Mouse (Mus musculus) gastrocnemius, adult 2 months (tissue): ENCODE measurements around the gene Atp1a3. TPM values are rescaled to one million over a fixed set of nuclear protein-coding genes. Genes with fewer than 3 reads are reported as not detected.
A peak's percentile ranks its signal among the peaks of the same experiment; 100 is the strongest.

Experiments
- DNase-seq: peaks from one replicate; pipeline ENCODE4 v3.0.0; 2022
- H3K27ac ChIP-seq: fragments of 200-600 bp; 2 replicates; pipeline ENCODE4 v1.8.1; 2022; ENCODE audit warnings: mild to moderate bottlenecking
- H3K4me3 ChIP-seq: fragments of 200-600 bp; 2 replicates; pipeline ENCODE4 v1.8.1; 2022; ENCODE audit warnings: mild to moderate bottlenecking, moderate library complexity
- CTCF ChIP-seq: fragments of 200-600 bp; IDR thresholded peaks from 2 replicates; pipeline ENCODE4 v1.8.1; 2022; ENCODE audit warnings: antibody characterized with exemption, mild to moderate bottlenecking, moderate library complexity
- intact Hi-C: fragments of 180-260 bp; cut with DNase I; formaldehyde crosslinking; loops from one replicate; pipeline ENCODE4 v1.15.1; 2025
- total RNA-seq, 2 experiments: library from RNA; stranded (reverse); gene quantifications; 2 replicates each; pipeline ENCODE4 v1.2.3; 2021

Gene Atp1a3
- total RNA-seq, 2 experiments from 2014 or later: not detected

DNA sequence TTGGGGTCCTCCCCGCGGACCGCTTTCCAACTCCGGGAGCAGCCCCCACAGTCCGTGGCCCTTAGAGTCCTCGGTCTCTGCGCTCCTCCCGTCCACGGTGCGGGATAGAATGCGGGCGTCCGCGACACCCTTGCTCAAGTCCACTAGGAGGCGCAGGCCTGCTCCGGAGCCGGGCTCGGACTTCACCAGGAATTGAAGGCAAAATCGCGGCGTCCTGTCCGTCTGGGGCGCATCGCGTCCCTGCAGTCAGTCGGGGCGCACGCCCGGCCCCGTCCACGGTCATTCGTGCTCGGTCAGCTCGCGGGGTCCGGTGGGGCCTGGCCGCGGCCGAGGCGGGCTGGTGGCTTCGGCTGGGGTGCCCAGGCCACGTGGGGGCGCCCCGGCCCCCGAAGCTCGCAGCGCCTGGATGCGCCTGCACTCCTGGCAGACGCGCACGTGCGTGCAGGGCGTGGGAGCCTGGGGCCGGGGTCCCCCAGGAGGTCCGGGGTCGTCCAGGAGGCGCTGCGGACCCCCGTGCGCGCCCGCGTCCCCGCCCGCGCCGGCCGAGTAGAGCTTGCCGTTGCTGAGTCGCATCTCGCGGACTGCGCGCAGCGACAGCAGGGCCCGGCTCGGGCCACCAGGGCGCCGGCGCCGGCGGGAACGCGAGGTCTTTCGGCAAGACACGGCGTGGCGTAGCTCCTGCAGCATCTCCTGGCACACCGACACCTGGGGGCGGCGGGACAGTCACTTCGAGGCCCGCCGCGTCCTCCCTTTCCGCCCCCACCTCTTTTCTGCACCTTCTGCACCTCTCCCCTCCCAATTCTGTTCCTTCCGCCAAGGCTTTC, 4.5 kb upstream of the Atp1a3 start:
- intact Hi-C loops: no loop called here

DNA sequence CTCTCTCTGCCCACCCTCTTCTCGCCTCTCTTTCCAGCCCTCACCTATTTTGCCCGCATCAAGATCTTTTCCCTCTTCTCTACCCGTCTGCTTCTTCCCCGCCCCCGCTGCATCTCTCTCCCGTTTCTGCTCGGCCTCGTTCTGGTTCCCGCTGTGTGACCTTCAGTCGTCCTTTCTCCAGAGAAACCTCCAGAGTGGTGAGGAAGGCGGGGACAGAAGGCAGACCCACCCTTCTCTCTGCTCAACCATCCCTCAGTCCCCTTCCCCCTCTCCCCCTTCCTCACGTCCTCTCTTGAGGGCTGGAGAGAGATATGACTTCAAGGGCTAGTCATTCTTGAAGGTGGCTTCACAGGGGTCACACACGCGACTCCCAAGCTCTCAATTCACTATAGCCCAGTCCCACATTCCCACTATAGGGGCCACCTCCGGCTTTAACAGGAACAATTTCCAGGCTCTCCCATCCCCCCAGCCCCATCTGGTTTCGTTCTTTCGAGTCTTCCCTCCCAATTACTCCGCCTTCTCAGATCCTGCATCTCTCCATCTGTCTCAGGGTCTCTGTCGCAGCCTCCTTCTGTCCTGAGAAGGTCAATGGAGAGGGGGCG, 3.4 kb upstream of the Atp1a3 start:
- intact Hi-C loops: no loop called here
- no peak overlapping the region for H3K4me3 ChIP-seq
- DNase-seq: no peak

More for the DNA sequence above, 4.5 kb upstream of the Atp1a3 start:
- Histone ChIP-seq H3K4me3 (peak overlapping the region; percentile 68), H3K27ac (no peak overlapping the region)
- DNase-seq: peak; percentile 34
- peak; percentile 64 for TF ChIP-seq CTCF

DNA sequence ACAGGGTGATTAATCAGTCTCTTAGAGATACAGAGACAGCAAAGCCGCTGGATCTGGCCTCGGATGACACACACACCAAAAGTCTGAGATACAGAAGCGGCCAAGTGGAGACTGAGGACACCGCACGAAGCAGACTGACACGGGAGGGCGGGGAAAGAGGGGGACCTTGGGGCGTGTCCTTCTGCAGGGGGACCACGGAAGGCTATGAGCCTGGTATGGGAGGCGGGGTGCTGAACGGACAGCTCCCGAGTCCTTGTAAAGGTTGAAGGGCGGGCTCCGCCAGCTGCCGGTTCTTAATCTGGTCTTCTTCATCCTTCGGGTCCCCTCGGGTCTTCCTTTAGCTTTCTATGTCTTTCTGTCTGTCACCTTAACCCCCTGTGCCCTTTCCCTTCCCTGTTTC, 2.9 kb upstream of the Atp1a3 start:
- intact Hi-C loops: no loop called here
- no peak overlapping the region for H3K4me3 ChIP-seq

More for the DNA sequence above, 3.4 kb upstream of the Atp1a3 start:
- no peak for TF ChIP-seq CTCF
- H3K27ac ChIP-seq: no peak overlapping the region

GRCm38 (mm10) chr7:25007609-25008374, 2.0 kb upstream of the Atp1a3 start:
- TF ChIP-seq CTCF: no peak
- Histone ChIP-seq H3K4me3 (no peak overlapping the region), H3K27ac (no peak overlapping the region)
- peak; percentile 10 for DNase-seq
- intact Hi-C loops: no loop called here

More for the DNA sequence above, 2.9 kb upstream of the Atp1a3 start:
- DNase-seq: peak; percentile 45
- no peak for TF ChIP-seq CTCF
- no peak overlapping the region for H3K27ac ChIP-seq

DNA sequence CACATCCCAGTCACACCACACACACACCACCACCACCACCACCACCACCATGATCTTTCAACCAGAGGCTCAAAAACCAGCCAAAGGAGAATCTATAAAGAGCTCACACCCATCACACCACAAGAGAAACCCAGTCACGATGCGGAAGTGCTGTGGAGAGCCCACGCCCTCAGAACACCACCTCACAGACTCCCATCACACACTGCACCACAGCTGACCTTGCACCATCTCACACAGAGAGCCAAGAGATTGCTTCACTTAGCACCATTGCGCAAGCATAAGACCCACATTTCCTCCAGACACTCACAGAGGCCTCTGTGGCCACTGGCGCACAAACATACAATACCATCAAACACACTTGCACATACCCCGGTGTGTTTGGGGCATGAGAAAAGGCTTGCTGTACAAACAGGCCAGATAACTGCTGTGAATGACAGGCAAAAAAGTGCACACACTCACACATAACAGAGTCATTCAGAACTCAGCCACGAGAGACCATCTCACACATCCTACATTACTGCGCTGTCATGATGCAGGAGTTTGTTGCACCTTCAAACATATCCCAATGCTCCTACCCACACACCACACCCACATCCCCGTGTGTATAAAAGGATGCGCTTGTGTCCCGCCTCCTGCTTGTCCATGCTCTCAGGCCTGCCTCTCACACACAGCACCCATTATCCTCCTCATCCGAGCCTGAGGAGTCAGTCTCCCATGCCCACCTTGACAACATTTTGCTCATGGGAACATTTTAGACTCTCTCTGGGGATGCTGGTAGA, 1.0 kb upstream of the Atp1a3 start:
- peak; percentile 30 for DNase-seq
- no peak overlapping the region for H3K4me3 ChIP-seq
- H3K27ac ChIP-seq: no peak overlapping the region
- intact Hi-C loops: no loop called here
- TF ChIP-seq CTCF: no peak

GRCm38 (mm10) chr7:25006171-25006570, 413 bp upstream of the Atp1a3 start:
- H3K4me3 ChIP-seq: no peak overlapping the region
- DNase-seq: peak; percentile 4
- no peak overlapping the region for H3K27ac ChIP-seq
- intact Hi-C loops: no loop called here
- no peak for TF ChIP-seq CTCF

- Histone ChIP-seq H3K4me3 (no peak overlapping the region), H3K27ac (no peak overlapping the region)
- no peak for DNase-seq
- no peak for TF ChIP-seq CTCF
- intact Hi-C loops: no loop called here
Observed at GRCm38 (mm10) chr7:25004806-25005205, 952 bp downstream of the Atp1a3 start.

- no peak overlapping the region for H3K27ac ChIP-seq
- H3K4me3 ChIP-seq: no peak overlapping the region
- no peak for TF ChIP-seq CTCF
- intact Hi-C loops: no loop called here
- DNase-seq: no peak
Observed at GRCm38 (mm10) chr7:25003820-25004388, 1.9 kb downstream of the Atp1a3 start.

DNA sequence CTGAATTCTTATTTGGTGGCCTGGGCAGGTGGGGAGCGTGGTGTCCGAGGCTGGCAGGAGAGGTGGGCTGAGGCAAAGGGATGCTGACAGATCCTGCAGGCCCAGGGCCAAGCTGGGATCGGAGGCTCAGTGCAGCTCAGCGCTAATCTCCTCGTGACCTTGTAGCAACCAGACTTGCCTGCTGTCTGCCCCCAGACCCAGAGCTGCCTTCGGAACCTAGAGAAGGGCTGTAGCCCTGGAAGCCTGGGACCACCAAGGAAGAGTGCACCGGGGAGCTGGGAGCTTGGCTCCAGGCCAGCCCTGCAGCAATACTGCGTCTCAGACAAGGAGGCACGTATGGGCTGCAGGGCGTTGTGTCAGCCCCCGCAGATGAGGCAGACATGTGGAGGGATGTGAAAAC, 2.5 kb downstream of the Atp1a3 start:
- TF ChIP-seq CTCF: no peak
- DNase-seq: no peak
- no peak overlapping the region for H3K27ac ChIP-seq
- no peak overlapping the region for H3K4me3 ChIP-seq
- intact Hi-C loops: no loop called here

DNA sequence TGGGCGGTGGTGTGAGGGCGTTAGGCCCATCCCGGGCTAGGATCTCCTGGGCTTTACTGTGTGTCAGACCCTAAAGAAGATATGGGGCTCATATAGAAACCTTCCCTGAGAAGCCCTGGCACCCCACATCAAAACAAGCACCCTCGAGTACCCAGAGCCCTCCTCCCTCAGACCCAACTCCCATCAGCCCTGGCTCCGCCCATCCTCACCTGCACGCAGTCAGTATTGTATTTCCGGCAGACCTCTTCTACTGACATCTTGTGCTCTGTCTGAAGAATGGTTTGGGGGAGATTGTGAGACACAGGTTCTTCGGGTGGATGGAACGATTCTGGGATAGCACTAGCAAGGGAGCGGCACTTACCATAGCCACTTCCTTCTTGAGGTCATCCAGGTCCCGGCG, 5.0 kb downstream of the Atp1a3 start:
- Histone ChIP-seq H3K4me3 (no peak overlapping the region), H3K27ac (no peak overlapping the region)
- no peak for DNase-seq
- no peak for TF ChIP-seq CTCF
- intact Hi-C loops: no loop called here

DNA sequence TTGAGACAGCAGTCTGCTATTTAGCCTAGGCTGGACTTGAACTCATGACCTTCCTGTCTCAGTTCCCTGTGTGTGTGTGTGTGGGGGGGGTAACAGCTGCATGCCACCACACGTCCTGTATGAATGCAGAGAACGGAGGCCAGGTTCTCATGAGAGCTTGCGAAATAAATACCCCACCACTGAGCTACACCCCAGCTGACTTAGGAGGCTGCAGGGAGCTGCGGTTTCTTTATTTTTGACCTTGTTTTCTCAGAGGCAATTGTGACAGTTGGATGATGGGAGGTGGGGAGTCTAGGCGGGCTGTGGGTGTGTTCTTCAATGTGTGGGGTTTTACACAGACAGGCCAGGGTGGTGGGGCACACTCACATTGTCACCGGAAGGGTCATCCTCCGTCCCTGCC, 5.5 kb downstream of the Atp1a3 start:
- TF ChIP-seq CTCF: no peak
- intact Hi-C loops: no loop called here
- no peak overlapping the region for H3K4me3 ChIP-seq
- no peak for DNase-seq
- no peak overlapping the region for H3K27ac ChIP-seq

DNA sequence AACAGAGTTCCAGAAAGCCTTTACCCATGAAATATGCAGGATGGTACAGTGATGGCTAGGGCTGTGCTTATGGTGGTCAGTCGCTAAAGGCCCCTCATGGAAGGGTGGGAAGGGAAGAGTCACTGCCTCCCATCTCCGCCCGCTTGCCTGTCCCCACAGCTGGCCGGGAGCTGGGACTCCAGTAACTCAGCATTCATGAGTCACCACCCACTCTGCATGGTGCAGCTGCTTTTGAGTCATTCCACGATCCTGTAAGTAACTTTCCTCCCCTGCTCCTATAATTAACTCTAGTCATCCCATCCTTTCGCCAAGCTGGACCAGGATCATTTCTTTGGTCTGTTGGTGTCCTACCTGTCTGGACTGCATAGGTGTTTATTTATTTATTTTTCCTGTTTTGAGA, 12.7 kb downstream of the Atp1a3 start:
- intact Hi-C loops: no loop called here
- no peak for TF ChIP-seq CTCF
- no peak overlapping the region for H3K27ac ChIP-seq
- no peak overlapping the region for H3K4me3 ChIP-seq
- no peak for DNase-seq
